8 mouse cellular contexts compared by ENCODE assay signal in the genomic region with DNA sequence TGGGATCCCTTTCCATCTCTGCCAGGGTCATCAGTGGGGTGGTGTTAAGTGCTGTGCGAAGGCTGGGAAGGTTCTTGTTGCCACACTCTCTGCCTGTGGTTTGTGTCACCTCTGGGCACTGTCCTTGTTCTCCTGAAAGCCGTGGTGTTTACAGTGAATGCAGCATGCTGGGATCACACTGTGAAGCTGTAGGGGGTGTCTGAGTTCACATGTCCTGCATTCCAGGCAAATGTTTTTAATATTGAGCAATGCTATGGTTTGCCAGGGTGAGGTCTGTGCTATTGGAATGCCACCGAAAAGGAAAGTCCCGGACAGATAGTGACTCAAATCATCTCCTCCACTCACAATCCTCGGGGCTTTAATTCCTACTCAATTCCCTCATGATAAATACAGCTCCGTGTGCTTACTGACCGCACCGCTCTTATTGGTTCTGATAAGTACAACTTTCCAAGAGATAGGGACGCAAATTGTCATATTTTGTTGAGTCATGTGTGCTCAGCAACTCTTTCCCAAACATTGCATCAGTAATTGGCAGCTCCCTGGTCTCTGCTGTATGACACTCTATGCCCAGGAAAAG.
DNase-seq lines count a peak whose midpoint lies in the region; ATAC-seq lines count a peak whose summit lies in the region.

No protein-coding gene starts in this region.

- peaks cover 3% of the 10 kb centered on the region for H3K27me3 ChIP-seq in megakaryocyte, embryonic 14.5 days (replicated peaks)
- H3K27me3 ChIP-seq in embryonic facial prominence, embryonic 14.5 days (replicated peaks; ENCODE audit: control insufficient read depth, insufficient read depth, low read length) = no peaks in the 10 kb centered on the region
- no peaks in the 10 kb centered on the region for H3K27me3 ChIP-seq in lung, embryonic 16.5 days (ENCODE audit: control insufficient read depth, insufficient read depth, low read depth, low read length)
- no peaks in the 10 kb centered on the region for H3K27me3 ChIP-seq in forebrain, embryonic 13.5 days

- WGBS in embryonic facial prominence, embryonic 14.5 days = 34% methylated on average over 9 of the region's 9 CpGs
- 17% methylated on average over 9 of the region's 9 CpGs for WGBS in lung, embryonic 16.5 days
- 73% methylated on average over 9 of the region's 9 CpGs for WGBS in forebrain, embryonic 13.5 days

- H3K4me3 ChIP-seq in megakaryocyte, embryonic 14.5 days (replicated peaks) = peak overlapping the region; percentile 79
- no peak overlapping the region for H3K4me3 ChIP-seq in embryonic facial prominence, embryonic 14.5 days (ENCODE audit: low read depth, low read length)
- no peak overlapping the region for H3K4me3 ChIP-seq in lung, embryonic 16.5 days (ENCODE audit: low read length)
- H3K4me3 ChIP-seq in forebrain, embryonic 13.5 days = no peak overlapping the region

- DNase-seq in embryonic facial prominence, embryonic 14.5 days (ENCODE audit: low spot score) = peak; percentile 53
- DNase-seq in heart, postnatal 25 days (ENCODE audit: low spot score) = peak; percentile 57
- no peak for DNase-seq in spleen, adult 18-20 months
- DNase-seq in right cerebral cortex, postnatal 25 days = no peak

- no peaks in the 10 kb centered on the region for H3K36me3 ChIP-seq in megakaryocyte, embryonic 14.5 days (replicated peaks; ENCODE audit: low read length)
- H3K36me3 ChIP-seq in embryonic facial prominence, embryonic 14.5 days (ENCODE audit: control insufficient read depth, insufficient read depth, low read length) = no peaks in the 10 kb centered on the region
- H3K36me3 ChIP-seq in lung, embryonic 16.5 days (ENCODE audit: control insufficient read depth, insufficient read depth, low read length) = no peaks in the 10 kb centered on the region
- H3K36me3 ChIP-seq in forebrain, embryonic 13.5 days (ENCODE audit: poor library complexity, severe bottlenecking) = no peaks in the 10 kb centered on the region

- H3K27ac ChIP-seq in embryonic facial prominence, embryonic 14.5 days (replicated peaks; ENCODE audit: low read depth, low read length) = no peak overlapping the region
- H3K27ac ChIP-seq in lung, embryonic 16.5 days (ENCODE audit: low read length) = no peak overlapping the region
- H3K27ac ChIP-seq in forebrain, embryonic 13.5 days = no peak overlapping the region

- intact Hi-C loops in heart, postnatal 25 days (cut with DNase I) = no loop called here

- H3K9me3 ChIP-seq in megakaryocyte, embryonic 14.5 days = no peaks in the 10 kb centered on the region
- no peaks in the 10 kb centered on the region for H3K9me3 ChIP-seq in embryonic facial prominence, embryonic 14.5 days (ENCODE audit: control insufficient read depth, low read length)
- H3K9me3 ChIP-seq in lung, embryonic 16.5 days (ENCODE audit: control insufficient read depth, low read length) = no peaks in the 10 kb centered on the region
- no peaks in the 10 kb centered on the region for H3K9me3 ChIP-seq in forebrain, embryonic 13.5 days (replicated peaks)

- ATAC-seq in megakaryocyte, adult 5-6 weeks (ENCODE audit: poor library complexity, severe bottlenecking) = no peak
- 0 out of 2 replicates have a peak, but pooled peaks have one; percentile 50 for ATAC-seq in embryonic facial prominence, embryonic 14.5 days (ENCODE audit: low read depth)
- ATAC-seq in lung, embryonic 16.5 days (ENCODE audit: low read depth) = peak; percentile 75
- ATAC-seq in forebrain, embryonic 13.5 days = no peak

- H3K4me2 ChIP-seq in embryonic facial prominence, embryonic 14.5 days (ENCODE audit: low read depth, low read length) = peak overlapping the region; percentile 27; the same call in 1 of the 2 replicates
- peak overlapping the region; percentile 25 for H3K4me2 ChIP-seq in lung, embryonic 16.5 days (ENCODE audit: low read depth, low read length)
- H3K4me2 ChIP-seq in forebrain, embryonic 13.5 days = no peak overlapping the region

- peaks cover 50% of the 10 kb centered on the region for H3K4me1 ChIP-seq in megakaryocyte, embryonic 14.5 days
- H3K4me1 ChIP-seq in embryonic facial prominence, embryonic 14.5 days (ENCODE audit: control insufficient read depth, insufficient read depth, low read length) = peaks cover 5% of the 10 kb centered on the region
- peaks cover 5% of the 10 kb centered on the region for H3K4me1 ChIP-seq in lung, embryonic 16.5 days (replicated peaks; ENCODE audit: control insufficient read depth, insufficient read depth, low read length)
- H3K4me1 ChIP-seq in forebrain, embryonic 13.5 days = no peaks in the 10 kb centered on the region

- no peak overlapping the region for H3K9ac ChIP-seq in embryonic facial prominence, embryonic 14.5 days (ENCODE audit: low read depth, low read length)
- H3K9ac ChIP-seq in lung, embryonic 16.5 days (ENCODE audit: low read length) = no peak overlapping the region
- H3K9ac ChIP-seq in forebrain, embryonic 13.5 days = no peak overlapping the region

Comparison
In these comparisons a context has a peak if more than half of its experiments do, and no peak if none do; other contexts are left out.
1. ATAC-seq: peak in embryonic facial prominence, embryonic 14.5 days (single experiment) and lung, embryonic 16.5 days (single experiment); none in megakaryocyte, adult 5-6 weeks (single experiment) and forebrain, embryonic 13.5 days (single experiment).
2. DNase-seq: peak in embryonic facial prominence, embryonic 14.5 days (single experiment) and heart, postnatal 25 days (single experiment); none in spleen, adult 18-20 months (0 of 2) and right cerebral cortex, postnatal 25 days (single experiment).